ENCODE assay signal across 7 mouse cellular contexts in the genomic region with DNA sequence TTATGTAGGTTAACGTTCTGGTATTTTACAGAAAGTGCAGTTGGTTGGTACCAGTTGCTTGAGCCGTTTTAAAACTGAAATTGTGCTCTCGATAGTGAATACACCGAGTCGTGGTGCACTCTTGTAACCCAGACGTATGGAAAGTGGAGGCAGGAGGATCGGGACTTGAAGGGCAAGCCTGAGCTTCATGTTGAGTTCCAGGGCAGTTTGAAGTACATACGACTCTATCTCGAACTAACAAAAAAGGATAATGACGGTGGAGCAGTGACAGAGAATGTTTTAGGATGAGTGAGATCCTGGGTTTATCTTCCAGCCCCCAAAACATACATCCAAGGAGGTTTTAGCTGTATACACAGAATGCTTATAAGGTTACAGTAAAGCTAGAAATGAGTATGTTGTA. TPM values are rescaled to one million over a fixed set of nuclear protein-coding genes. Genes with fewer than 3 reads are reported as not detected.
DNase-seq lines count a peak whose midpoint lies in the region; ATAC-seq and TF ChIP-seq lines count a peak whose summit lies in the region.

No protein-coding gene starts in this region.

- ATAC-seq in erythroid progenitor cell, adult 5-6 weeks (replicated peaks; ENCODE audit: low FRiP score, poor library complexity, severe bottlenecking): peak; percentile 21
- ATAC-seq in megakaryocyte progenitor cell, adult 5-6 weeks (replicated peaks; ENCODE audit: poor library complexity): no peak

- H3K4me3 ChIP-seq in testis, adult 2 months (ENCODE audit: control insufficient read depth, low read depth, low read length): peak overlapping the region; percentile 93

- no peak for TF ChIP-seq POLR2A in testis, adult 2 months (IDR thresholded peaks at IDR 0.05; ENCODE audit: control insufficient read depth, low read depth, low read length)

- no peaks in the 10 kb centered on the region for H3K27me3 ChIP-seq in testis, adult 2 months (ENCODE audit: control insufficient read depth, insufficient read depth, low read length)

- H3K27ac ChIP-seq in testis, adult 2 months (ENCODE audit: control insufficient read depth, insufficient read depth, low read depth, low read length): 0 out of 2 replicates have a peak overlapping the region, but pooled peaks have one; percentile 34

- no peaks in the 10 kb centered on the region for H3K36me3 ChIP-seq in testis, adult 2 months (ENCODE audit: control insufficient read depth, insufficient read depth, low read length)

- DNase-seq in testis, postnatal 14 days (ENCODE audit: low spot score): no peak
- DNase-seq in liver: peak; percentile 16
- peak; percentile 25 for DNase-seq in testis, postnatal 10 days (ENCODE audit: low spot score)
- no peak for DNase-seq in frontal cortex, postnatal 14 days (ENCODE audit: low spot score in 2 of 2)

- H3K4me1 ChIP-seq in testis, adult 2 months (ENCODE audit: control insufficient read depth, insufficient read depth, low read length): peaks cover 9% of the 10 kb centered on the region

- TF ChIP-seq CTCF in testis, adult 2 months (IDR thresholded peaks at IDR 0.05; ENCODE audit: control insufficient read depth, insufficient read depth, insufficient replicate concordance, low read depth, low read length): no peak

RNA-seq across cellular contexts. Expression of a gene that starts 0.9 kb away (rescaled TPM):
- polyA plus RNA-seq in testis, adult 2 months (2012; rRNA removed): 14.3 and 15.7 TPM in 2 replicates
- 247 and 263 TPM in 2 replicates for total RNA-seq in erythroid progenitor cell, adult 5-6 weeks (2015; ENCODE audit: low replicate concordance)
- 329 and 365 TPM in 2 replicates for total RNA-seq in erythroid progenitor cell, adult 5-6 weeks (2017; ENCODE audit: low replicate concordance)
- total RNA-seq in megakaryocyte progenitor cell, adult 5-6 weeks (2015): 22.1 and 22.7 TPM in 2 replicates
- 34.2 and 35.2 TPM in 2 replicates for total RNA-seq in megakaryocyte progenitor cell, adult 5-6 weeks (2017)

Comparison
In these comparisons a context has a peak if more than half of its experiments do, and no peak if none do; other contexts are left out.
1. DNase-seq: peak in liver (single experiment) and testis, postnatal 10 days (single experiment); none in testis, postnatal 14 days (single experiment) and frontal cortex, postnatal 14 days (0 of 2).
2. RNA of a gene that starts 0.9 kb away (total RNA-seq): 247 to 365 TPM in erythroid progenitor cell, adult 5-6 weeks; 22.1 to 35.2 TPM in megakaryocyte progenitor cell, adult 5-6 weeks; every median in the first group is over 4 times any median in the second.